ENCODE assay signal across 29 mouse cellular contexts in the genomic region with DNA sequence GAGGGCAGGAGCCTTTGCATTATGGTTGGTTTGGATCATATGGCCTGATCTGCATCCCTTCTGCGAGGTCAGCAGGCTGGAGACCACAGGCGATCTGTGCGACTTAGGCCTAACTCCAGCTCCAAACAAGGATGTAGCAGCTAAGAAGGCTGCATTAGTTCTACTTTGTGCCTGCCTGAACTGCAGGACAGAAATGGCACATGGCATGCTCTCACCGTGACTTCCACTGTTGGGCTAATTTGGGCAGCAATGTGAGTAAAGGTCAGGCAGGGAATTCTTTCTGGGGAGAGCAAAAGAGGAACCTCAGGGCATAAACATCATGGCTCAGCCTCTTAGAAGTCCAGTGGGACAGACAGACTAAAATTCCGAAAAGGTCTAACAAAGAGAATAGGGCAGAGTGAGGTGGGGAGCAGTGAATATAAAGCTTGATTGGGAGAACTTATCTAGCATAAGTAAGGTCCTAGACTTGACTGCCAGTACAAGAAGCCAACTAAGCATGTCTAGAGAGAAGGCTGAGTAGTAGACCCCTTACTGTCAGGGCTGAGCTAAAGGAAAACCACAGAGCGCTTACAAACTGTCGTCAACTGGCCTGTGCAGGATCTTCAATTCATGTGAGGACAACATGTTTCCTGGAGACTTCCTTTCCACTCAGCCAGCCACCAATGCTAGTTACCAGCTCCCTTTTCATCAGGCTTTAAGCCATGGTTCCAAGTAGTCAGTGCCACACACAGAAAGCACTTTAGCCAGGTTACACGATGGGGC. TPM values are rescaled to one million over a fixed set of nuclear protein-coding genes. Genes with fewer than 3 reads are reported as not detected.
A peak's percentile ranks its signal among the peaks of the same experiment; 100 is the strongest.
DNase-seq lines count a peak whose midpoint lies in the region; ATAC-seq and TF ChIP-seq lines count a peak whose summit lies in the region.
"Had no signal": no experiment of that assay in that cellular context is flagged by ENCODE, and none has a peak within 500 bp of the region (broad histone marks: within the 10 kb centered on the region; RNA-seq: fewer than 3 reads in every experiment).

No protein-coding gene starts in this region.

- H3K4me3 ChIP-seq in heart, adult 2 months = no peak overlapping the region
- no peak overlapping the region for H3K4me3 ChIP-seq in liver, embryonic 11.5 days (ENCODE audit: low read depth, low read length)
- no peak overlapping the region for H3K4me3 ChIP-seq in brown adipose tissue, adult 24 weeks (ENCODE audit: insufficient read depth, low read depth, low read length)
- H3K4me3 ChIP-seq in hindbrain, embryonic 10.5 days = no peak overlapping the region
- H3K4me3 ChIP-seq: heart, embryonic 15.5 days; limb, embryonic 12.5 days; liver, embryonic 15.5 days; midbrain, embryonic 12.5 days had no signal

- TF ChIP-seq CTCF in heart, adult 2 months (IDR thresholded peaks at IDR 0.05) = no peak

- WGBS in heart, adult 2 months = 50% methylated on average over 8 of the region's 8 CpGs
- WGBS in liver, embryonic 11.5 days = 78% methylated on average over 8 of the region's 8 CpGs
- WGBS in hindbrain, embryonic 10.5 days = 93% methylated on average over 8 of the region's 8 CpGs

- no peak overlapping the region for H3K4me2 ChIP-seq in liver, embryonic 11.5 days
- H3K4me2 ChIP-seq: heart, embryonic 15.5 days; hindbrain, embryonic 14.5 days; limb, embryonic 12.5 days; liver, embryonic 15.5 days; midbrain, embryonic 12.5 days had no signal

- TF ChIP-seq EP300 in heart, adult 2 months (IDR thresholded peaks at IDR 0.05; ENCODE audit: insufficient read depth, low read depth, low read length) = peak; percentile 68; the same call in 1 of the 2 replicates

- peak overlapping the region; percentile 64 for H3K27ac ChIP-seq in heart, adult 2 months
- H3K27ac ChIP-seq in liver, embryonic 11.5 days (ENCODE audit: low read depth, low read length) = peak overlapping the region; percentile 29; the same call in 1 of the 2 replicates
- H3K27ac ChIP-seq in brown adipose tissue, adult 24 weeks (replicated peaks; ENCODE audit: low read depth, low read length) = peak overlapping the region; percentile 45
- H3K27ac ChIP-seq in hindbrain, embryonic 10.5 days = no peak overlapping the region
- H3K27ac ChIP-seq: heart, embryonic 15.5 days; hindbrain, embryonic 14.5 days; limb, embryonic 12.5 days; liver, embryonic 15.5 days; midbrain, embryonic 12.5 days had no signal

- DNase-seq in heart, adult 2 months = peak in 1 of 2 experiments; percentile 44
- DNase-seq in heart, postnatal 4 days = no peak
- DNase-seq in liver, embryonic 11.5 days (ENCODE audit: low spot score) = no peak
- no peak for DNase-seq in liver
- DNase-seq in thymus, postnatal 10 days (ENCODE audit: low spot score in 2 of 2) = no peak
- DNase-seq in hindbrain, embryonic 10.5 days (ENCODE audit: low spot score) = no peak
- DNase-seq: adrenal gland, adult 2 months; B cell, adult 2 months; cerebellum, adult 8-10 months; cerebellum, postnatal 36 days; gastrocnemius, postnatal 14 days; kidney, adult 8-10 months; kidney, postnatal 14 days; layer of hippocampus, postnatal 36 days; lung, postnatal 4 days; thymus, adult 18-20 months; thymus, postnatal 4 days had no signal

- 0 out of 2 replicates have a peak, but pooled peaks have one; percentile 17 for TF ChIP-seq POLR2A in heart, adult 2 months (IDR thresholded peaks at IDR 0.05; ENCODE audit: insufficient read depth, low read depth, low read length)

- no peaks in the 10 kb centered on the region for H3K79me2 ChIP-seq in heart, adult 2 months (replicated peaks; ENCODE audit: control insufficient read depth, insufficient read depth, low read length)

- H3K36me3 ChIP-seq in heart, adult 2 months (ENCODE audit: control insufficient read depth, insufficient read depth, low read length) = peaks cover 20% of the 10 kb centered on the region
- H3K36me3 ChIP-seq in liver, embryonic 11.5 days (ENCODE audit: control insufficient read depth, insufficient read depth, low read length) = peaks cover 85% of the 10 kb centered on the region
- H3K36me3 ChIP-seq in hindbrain, embryonic 10.5 days = peaks cover 99% of the 10 kb centered on the region

- peaks cover 17% of the 10 kb centered on the region for H3K4me1 ChIP-seq in heart, adult 2 months (ENCODE audit: control insufficient read depth, insufficient read depth, low read length)
- peaks cover 16% of the 10 kb centered on the region for H3K4me1 ChIP-seq in liver, embryonic 11.5 days (replicated peaks; ENCODE audit: control insufficient read depth, insufficient read depth, low read length)
- peaks cover 19% of the 10 kb centered on the region for H3K4me1 ChIP-seq in brown adipose tissue, adult 24 weeks (ENCODE audit: control insufficient read depth, insufficient read depth, insufficient read length, low read length)
- H3K4me1 ChIP-seq in hindbrain, embryonic 10.5 days (replicated peaks) = 0 out of 2 replicates have a peak, but pooled peaks cover 6% of the 10 kb centered on the region
- H3K4me1 ChIP-seq: heart, embryonic 15.5 days; limb, embryonic 12.5 days; midbrain, embryonic 12.5 days had no signal

- H3K9me3 ChIP-seq in liver, embryonic 11.5 days (ENCODE audit: control insufficient read depth, low read length) = no peaks in the 10 kb centered on the region
- no peaks in the 10 kb centered on the region for H3K9me3 ChIP-seq in hindbrain, embryonic 10.5 days
- H3K9me3 ChIP-seq: G1E; heart, embryonic 15.5 days; limb, embryonic 12.5 days; liver, embryonic 15.5 days; midbrain, embryonic 12.5 days had no signal

- intact Hi-C loops in heart, adult 2 months (cut with DNase I) = no loop called here

- ATAC-seq in liver, embryonic 11.5 days (replicated peaks; ENCODE audit: low FRiP score) = no peak
- peak; percentile 53 for ATAC-seq in megakaryocyte progenitor cell, adult 5-6 weeks (replicated peaks; ENCODE audit: poor library complexity)
- ATAC-seq: forebrain, embryonic 14.5 days; inflammation-experienced regulatory T-cells, adult 6 months; Patski had no signal

- H3K27me3 ChIP-seq in heart, adult 2 months (ENCODE audit: control insufficient read depth, insufficient read depth, low read length) = no peaks in the 10 kb centered on the region
- H3K27me3 ChIP-seq in liver, embryonic 11.5 days (replicated peaks; ENCODE audit: control insufficient read depth, insufficient read depth, low read length) = no peaks in the 10 kb centered on the region
- H3K27me3 ChIP-seq in hindbrain, embryonic 10.5 days (ENCODE audit: insufficient read depth, poor library complexity, severe bottlenecking) = no peaks in the 10 kb centered on the region
- H3K27me3 ChIP-seq: CH12.LX; heart, embryonic 15.5 days; limb, embryonic 12.5 days; liver, embryonic 15.5 days; midbrain, embryonic 12.5 days; Patski had no signal

- no peak overlapping the region for H3K9ac ChIP-seq in heart, adult 2 months (ENCODE audit: low read depth, low read length)
- no peak overlapping the region for H3K9ac ChIP-seq in liver, embryonic 11.5 days (ENCODE audit: low read depth, low read length)
- H3K9ac ChIP-seq: heart, embryonic 15.5 days; hindbrain, embryonic 14.5 days; limb, embryonic 12.5 days; liver, embryonic 15.5 days; midbrain, embryonic 12.5 days had no signal

RNA-seq across cellular contexts. Expression of a gene that starts 12.6 kb away (rescaled TPM):
- 10 to 100 TPM; 51.8 to 59.3 TPM for total RNA-seq in heart, adult 2 months (2021)
- 62.9 and 72.6 TPM in 2 replicates for polyA plus RNA-seq in heart, adult 2 months (2012; rRNA removed)
- 10 to 100 TPM; 42.9 to 44.9 TPM for total RNA-seq in heart, postnatal 4 days (2021)
- polyA plus RNA-seq in liver, embryonic 11.5 days (2014; fragmentation: Nextera tagmentation; extraction: Ambion mirVana) = 33.2 and 33.9 TPM in 2 replicates
- polyA plus RNA-seq in brown adipose tissue, adult 24 weeks (2012; ENCODE audit: insufficient read depth, insufficient read length, missing spikeins) = 16.9 and 17.0 TPM in 2 replicates
- 25.1 and 27.4 TPM in 2 replicates for total RNA-seq in megakaryocyte progenitor cell, adult 5-6 weeks (2015)
- total RNA-seq in megakaryocyte progenitor cell, adult 5-6 weeks (2017) = 10.5 and 18.3 TPM in 2 replicates
- 32.4 and 44.0 TPM in 2 replicates for polyA plus RNA-seq in hindbrain, embryonic 10.5 days (2016; fragmentation: Nextera tagmentation; extraction: Ambion mirVana)

RNA-seq across cellular contexts. Expression of a gene that starts 23.1 kb away (rescaled TPM):
- 10 to 100 TPM; 71.0 to 76.2 TPM for total RNA-seq in heart, adult 2 months (2021)
- 24.5 and 29.4 TPM in 2 replicates for polyA plus RNA-seq in heart, adult 2 months (2012; rRNA removed)
- total RNA-seq in heart, postnatal 4 days (2021) = 100 to 1,000 TPM; 147 to 149 TPM
- 67.2 and 68.6 TPM in 2 replicates for polyA plus RNA-seq in liver, embryonic 11.5 days (2014; fragmentation: Nextera tagmentation; extraction: Ambion mirVana)
- polyA plus RNA-seq in brown adipose tissue, adult 24 weeks (2012; ENCODE audit: insufficient read depth, insufficient read length, missing spikeins) = 42.6 and 44.5 TPM in 2 replicates
- total RNA-seq in megakaryocyte progenitor cell, adult 5-6 weeks (2015) = 132 and 135 TPM in 2 replicates
- 126 and 141 TPM in 2 replicates for total RNA-seq in megakaryocyte progenitor cell, adult 5-6 weeks (2017)
- polyA plus RNA-seq in hindbrain, embryonic 10.5 days (2016; fragmentation: Nextera tagmentation; extraction: Ambion mirVana) = 60.5 and 61.6 TPM in 2 replicates

RNA-seq across cellular contexts. Expression of a gene that starts 44.7 kb away (rescaled TPM):
- total RNA-seq in heart, adult 2 months (2021) = 10 to 100 TPM; 21.5 to 22.5 TPM
- 16.3 and 24.7 TPM in 2 replicates for polyA plus RNA-seq in heart, adult 2 months (2012; rRNA removed)
- 10 to 100 TPM; 40.9 to 42.4 TPM for total RNA-seq in heart, postnatal 4 days (2021)
- polyA plus RNA-seq in liver, embryonic 11.5 days (2014; fragmentation: Nextera tagmentation; extraction: Ambion mirVana) = 14.4 and 16.4 TPM in 2 replicates
- polyA plus RNA-seq in brown adipose tissue, adult 24 weeks (2012; ENCODE audit: insufficient read depth, insufficient read length, missing spikeins) = 11.7 and 13.2 TPM in 2 replicates
- 237 and 286 TPM in 2 replicates for total RNA-seq in megakaryocyte progenitor cell, adult 5-6 weeks (2015)
- 35.7 and 35.8 TPM in 2 replicates for total RNA-seq in megakaryocyte progenitor cell, adult 5-6 weeks (2017)
- 0.81 and 2.1 TPM in 2 replicates for polyA plus RNA-seq in hindbrain, embryonic 10.5 days (2016; fragmentation: Nextera tagmentation; extraction: Ambion mirVana)

RNA-seq across cellular contexts. Expression of a gene that starts 50.9 kb away (rescaled TPM):
- total RNA-seq in heart, adult 2 months (2021) = 10 to 100 TPM in 1 of 2 experiments, 1 to 10 TPM in 1; 7.9 to 10.2 TPM
- polyA plus RNA-seq in heart, adult 2 months (2012; rRNA removed) = 31.5 and 32.2 TPM in 2 replicates
- 10 to 100 TPM; 15.5 to 16.4 TPM for total RNA-seq in heart, postnatal 4 days (2021)
- polyA plus RNA-seq in liver, embryonic 11.5 days (2014; fragmentation: Nextera tagmentation; extraction: Ambion mirVana) = 38.2 and 40.9 TPM in 2 replicates
- 8.8 and 10.9 TPM in 2 replicates for polyA plus RNA-seq in brown adipose tissue, adult 24 weeks (2012; ENCODE audit: insufficient read depth, insufficient read length, missing spikeins)
- 34.4 and 38.7 TPM in 2 replicates for total RNA-seq in megakaryocyte progenitor cell, adult 5-6 weeks (2015)
- 38.2 and 39.8 TPM in 2 replicates for total RNA-seq in megakaryocyte progenitor cell, adult 5-6 weeks (2017)
- polyA plus RNA-seq in hindbrain, embryonic 10.5 days (2016; fragmentation: Nextera tagmentation; extraction: Ambion mirVana) = 38.3 and 44.6 TPM in 2 replicates

RNA-seq across cellular contexts. Expression of a gene that starts 56.5 kb away (rescaled TPM):
- total RNA-seq in heart, adult 2 months (2021) = not detected
- 1.1 TPM in 1 of 2 replicates, not detected in the other for polyA plus RNA-seq in heart, adult 2 months (2012; rRNA removed)
- total RNA-seq in heart, postnatal 4 days (2021) = under 1 TPM in 1 of 2 experiments, not detected in 1; 0.56 TPM
- 2.5 and 3.3 TPM in 2 replicates for polyA plus RNA-seq in liver, embryonic 11.5 days (2014; fragmentation: Nextera tagmentation; extraction: Ambion mirVana)
- not detected in 2 replicates for polyA plus RNA-seq in brown adipose tissue, adult 24 weeks (2012; ENCODE audit: insufficient read depth, insufficient read length, missing spikeins)
- 0.69 and 1.0 TPM in 2 replicates for total RNA-seq in megakaryocyte progenitor cell, adult 5-6 weeks (2015)
- total RNA-seq in megakaryocyte progenitor cell, adult 5-6 weeks (2017) = not detected in 2 replicates
- 3.1 and 3.2 TPM in 2 replicates for polyA plus RNA-seq in hindbrain, embryonic 10.5 days (2016; fragmentation: Nextera tagmentation; extraction: Ambion mirVana)
